Mouse (Mus musculus) gastrocnemius, adult 2 months (tissue): ENCODE data around the gene Mnx1. TPM values are rescaled to one million over a fixed set of nuclear protein-coding genes. Genes with fewer than 3 reads are reported as not detected.
"Not testable (repeated sequence)": the region's sequence is repeated elsewhere in the genome, so short reads cannot be mapped to it uniquely, and the experiment has no call there.

Experiments used
- DNase-seq: peaks from one replicate; pipeline ENCODE4 v3.0.0; 2022
- H3K27ac ChIP-seq: fragments of 200-600 bp; 2 replicates; pipeline ENCODE4 v1.8.1; 2022; ENCODE audit warnings: mild to moderate bottlenecking
- H3K4me3 ChIP-seq: fragments of 200-600 bp; 2 replicates; pipeline ENCODE4 v1.8.1; 2022; ENCODE audit warnings: mild to moderate bottlenecking, moderate library complexity
- CTCF ChIP-seq: fragments of 200-600 bp; IDR thresholded peaks from 2 replicates; pipeline ENCODE4 v1.8.1; 2022; ENCODE audit warnings: antibody characterized with exemption, mild to moderate bottlenecking, moderate library complexity
- intact Hi-C: fragments of 180-260 bp; cut with DNase I; formaldehyde crosslinking; loops from one replicate; pipeline ENCODE4 v1.15.1; 2025
- total RNA-seq, 2 experiments: library from RNA; stranded (reverse); gene quantifications; 2 replicates each; pipeline ENCODE4 v1.2.3; 2021

The Mnx1 gene
- total RNA-seq, 2 experiments from 2014 or later, result not detected

DNA sequence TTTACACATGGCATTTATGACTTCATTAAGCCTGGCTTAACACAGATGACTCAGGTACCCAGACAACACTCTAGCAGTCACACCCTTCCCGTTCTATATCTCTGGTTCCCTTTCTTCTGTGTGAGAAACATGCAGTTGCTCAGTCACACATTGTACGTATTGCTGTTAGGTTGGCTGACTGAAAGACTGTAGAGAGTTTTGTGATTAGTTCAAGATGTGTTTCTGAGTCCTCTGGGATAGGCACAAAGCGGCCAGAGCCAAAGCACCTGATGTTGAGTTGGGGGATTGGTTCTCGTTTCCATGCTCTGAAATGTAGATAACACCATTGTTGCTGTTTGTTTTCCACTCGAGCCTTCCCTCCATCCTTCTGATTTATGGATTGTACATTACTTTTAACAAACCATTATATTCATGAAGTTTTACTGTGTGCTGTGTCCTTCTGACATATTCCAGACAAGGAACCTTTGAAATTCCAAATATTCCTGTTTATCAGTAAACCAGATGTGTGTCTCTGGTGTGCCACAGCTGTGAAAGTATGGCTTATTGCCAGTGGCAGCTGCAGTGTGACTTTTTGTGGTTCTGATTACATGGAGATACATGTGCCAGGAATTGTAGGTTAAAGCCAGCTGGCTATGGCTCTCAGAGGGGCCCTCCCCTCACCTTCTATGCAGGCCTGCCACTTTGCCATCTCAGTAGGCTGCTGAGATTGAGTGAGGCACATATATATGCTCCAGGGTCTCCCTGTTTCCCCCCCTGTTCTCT, 21.2 kb downstream of the Mnx1 start:
- DNase-seq, result no peak
- no peak overlapping the region for H3K27ac ChIP-seq
- intact Hi-C loops, result no loop called here
- no peak for TF ChIP-seq CTCF
- H3K4me3 ChIP-seq, result no peak overlapping the region

GRCm38 (mm10) chr5:29452352-29452751, 25.9 kb downstream of the Mnx1 start:
- no peak for DNase-seq
- TF ChIP-seq CTCF, result no peak
- intact Hi-C loops, result no loop called here
- no peak overlapping the region for H3K27ac ChIP-seq
- no peak overlapping the region for H3K4me3 ChIP-seq

GRCm38 (mm10) chr5:29445275-29445674, 33.0 kb downstream of the Mnx1 start:
- no peak overlapping the region for H3K4me3 ChIP-seq
- intact Hi-C loops, result no loop called here
- DNase-seq, result no peak
- no peak overlapping the region for H3K27ac ChIP-seq
- TF ChIP-seq CTCF, result no peak

- not testable (repeated sequence) for DNase-seq, H3K27ac ChIP-seq, H3K4me3 ChIP-seq
- intact Hi-C loops, result loop anchor here (10.0 kb wide), 1 partner anchor 62 kb away; the partner anchor contains the start of gene Lmbr1
Measured at GRCm38 (mm10) chr5:29436728-29437127, 41.5 kb downstream of the Mnx1 start.

- Histone ChIP-seq H3K4me3 (peak overlapping the region; percentile 80), H3K27ac (peak overlapping the region; percentile 88; the same call in 1 of the 2 replicates)
- TF ChIP-seq CTCF, result no peak
- DNase-seq, result no peak
- intact Hi-C loops, result loop anchor here (10.0 kb wide), 1 partner anchor 61 kb away; the partner anchor contains the start of gene Lmbr1
Measured at GRCm38 (mm10) chr5:29435491-29435890, 42.8 kb downstream of the Mnx1 start.

DNA sequence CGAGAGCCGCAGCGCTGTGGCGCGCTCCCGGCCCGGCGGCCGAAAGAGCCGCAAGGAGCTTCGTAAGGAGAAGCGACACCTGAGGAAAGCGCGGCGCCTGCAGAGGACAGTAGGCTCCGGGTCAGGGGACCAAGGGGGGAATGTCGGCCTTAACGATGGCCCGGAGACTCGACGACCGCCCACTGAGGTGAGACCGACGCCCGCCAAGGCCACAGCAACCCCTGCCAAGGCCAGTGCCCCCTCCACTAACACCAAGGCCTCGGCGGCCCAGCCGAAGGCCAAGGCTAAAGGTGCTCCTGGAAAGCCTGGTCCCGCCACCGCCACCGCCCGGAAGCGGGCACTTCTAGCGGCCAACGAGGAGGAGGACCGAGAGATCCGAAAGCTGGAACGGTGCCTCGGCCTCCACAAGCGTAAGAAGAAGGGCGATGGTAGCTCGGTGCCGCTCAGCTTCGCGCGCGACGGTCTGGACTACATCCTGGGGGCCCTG, 43.4 kb downstream of the Mnx1 start:
- H3K4me3 ChIP-seq, result peak overlapping the region; percentile 80
- intact Hi-C loops, result loop anchor here (10.0 kb wide), 1 partner anchor 60 kb away; the partner anchor contains the start of gene Lmbr1
- peak overlapping the region; percentile 88 for H3K27ac ChIP-seq
- no peak for TF ChIP-seq CTCF
- peak; percentile 53 for DNase-seq

- DNase-seq, result peak; percentile 92
- peak within 1 kb of the TSS; percentile 88 for H3K27ac ChIP-seq
- TF ChIP-seq CTCF, result no peak
- H3K4me3 ChIP-seq, result peak within 1 kb of the TSS; percentile 80
- intact Hi-C loops, result loop anchor here (10.0 kb wide), 1 partner anchor 60 kb away; the partner anchor contains the start of gene Lmbr1
Measured at GRCm38 (mm10) chr5:29434228-29434871, 43.9 kb downstream of the Mnx1 start, which contains the start of gene Nom1. TSS of gene Nom1 (plus strand) at chr5:29434664.

DNA sequence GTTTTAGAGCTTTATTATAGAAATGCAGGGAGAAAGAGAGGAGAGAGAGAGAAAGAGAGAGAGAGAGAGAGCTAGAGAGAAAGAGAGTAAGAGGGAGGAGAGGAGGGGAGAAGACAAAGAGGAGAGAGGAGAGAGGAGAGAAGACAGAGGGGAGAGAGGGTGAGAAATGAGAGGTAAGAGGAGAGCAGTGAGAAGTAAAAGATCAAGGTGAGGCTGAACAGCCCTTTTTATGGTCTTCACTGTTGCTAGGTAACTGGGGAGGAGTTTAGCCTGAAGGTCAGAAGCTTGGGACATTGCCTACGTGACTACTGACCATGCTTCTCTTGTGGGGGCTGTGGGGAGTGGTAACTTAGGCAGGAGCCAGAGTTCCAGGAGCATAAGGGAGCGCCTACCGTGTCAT, 54.9 kb downstream of the Mnx1 start:
- H3K4me3 ChIP-seq, H3K27ac ChIP-seq, intact Hi-C loops, DNase-seq: not testable (repeated sequence)

Other genes starting within 250 kb of the Mnx1 start
- gene Lmbr1, start 100.1 kb downstream of the Mnx1 start, total RNA-seq, result 1 to 10 TPM; 9.0 to 9.8 TPM
- gene Nom1, start 43.8 kb downstream of the Mnx1 start, total RNA-seq, result 10 to 100 TPM; 11.2 to 13.6 TPM
- gene Ube3c, start 90.8 kb upstream of the Mnx1 start, total RNA-seq, result 10 to 100 TPM; 35.9 to 36.3 TPM